Mouse (Mus musculus): Measurements from ENCODE around the gene Gpr18. TPM values are rescaled to one million over a fixed set of nuclear protein-coding genes. Genes with fewer than 3 reads are reported as not detected.

The Gpr18 gene
- total RNA-seq, 2 experiments from 2014 or later, result not detected

- no peak for DNase-seq
Measured at GRCm38 (mm10) chr14:121949436-121949835, 33.9 kb upstream of the Gpr18 start.

DNA sequence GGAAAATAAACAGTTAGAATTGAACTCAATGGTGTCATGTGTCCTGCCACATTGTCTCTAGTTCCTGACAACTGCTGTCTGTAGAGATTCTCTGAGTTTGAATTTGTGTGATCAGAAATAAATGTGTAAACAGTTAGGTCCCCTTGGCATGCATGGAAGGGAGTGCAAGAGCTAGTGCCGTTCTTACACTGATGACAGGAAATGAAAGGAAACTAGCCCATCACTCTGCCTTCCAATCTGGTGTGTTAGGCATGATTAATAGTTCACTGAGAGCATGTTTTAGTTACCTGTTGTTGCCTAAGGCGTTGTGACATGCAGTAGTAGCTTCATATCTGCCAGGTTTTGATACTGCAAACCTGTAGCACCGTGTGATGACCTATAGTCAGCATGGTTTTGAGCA lies 32.4 kb upstream of the Gpr18 start:
- no peak for DNase-seq

- DNase-seq, result no peak
Measured at GRCm38 (mm10) chr14:121947201-121947760, 31.7 kb upstream of the Gpr18 start.

DNA sequence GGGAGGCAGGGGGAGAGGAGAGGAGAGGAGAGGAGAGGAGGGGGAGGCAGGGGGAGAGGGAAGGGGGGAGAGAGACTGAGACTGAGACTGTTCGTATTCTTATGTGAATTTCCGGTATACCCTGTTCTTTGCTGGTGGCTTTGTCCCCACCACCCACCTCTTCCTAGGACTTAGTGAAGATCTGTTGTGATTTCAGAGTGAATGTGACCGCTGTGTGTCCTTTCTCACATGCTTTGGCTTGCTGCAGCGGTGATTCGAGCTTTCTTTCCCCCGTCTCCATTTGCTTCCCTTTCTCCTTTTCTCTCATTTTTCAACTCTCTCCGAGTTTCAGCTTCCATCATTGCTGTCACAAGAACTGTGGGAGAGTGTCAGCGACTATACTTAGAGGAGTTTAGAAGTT lies 31.1 kb upstream of the Gpr18 start:
- DNase-seq, result no peak

- DNase-seq, result no peak
Measured at GRCm38 (mm10) chr14:121946131-121946530, 30.6 kb upstream of the Gpr18 start.

- DNase-seq, result no peak
Measured at GRCm38 (mm10) chr14:121939582-121939981, 24.0 kb upstream of the Gpr18 start.

- DNase-seq, result no peak
Measured at GRCm38 (mm10) chr14:121938256-121939191, 22.9 kb upstream of the Gpr18 start.

- DNase-seq, result no peak
Measured at GRCm38 (mm10) chr14:121937601-121938255, 22.1 kb upstream of the Gpr18 start.

DNA sequence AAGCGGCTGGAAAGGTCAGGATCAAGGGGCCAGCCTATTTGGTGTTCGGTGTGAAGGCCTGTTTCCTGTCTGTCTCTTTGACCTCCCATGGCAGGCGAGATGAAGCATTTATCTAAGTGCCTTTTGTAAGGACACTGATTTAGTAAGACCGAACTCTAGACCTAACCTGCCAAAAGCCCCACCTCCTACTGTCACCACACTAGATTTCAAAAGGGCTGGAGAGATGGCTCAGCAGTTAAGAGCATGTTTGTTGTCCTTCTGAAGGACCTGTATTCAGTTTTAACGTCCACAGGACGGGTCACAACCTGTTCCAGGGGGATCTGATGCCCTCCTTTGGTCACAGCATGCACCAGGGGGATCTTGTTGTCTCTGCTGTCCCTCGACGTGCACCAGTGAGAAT lies 21.3 kb upstream of the Gpr18 start:
- no peak for DNase-seq

DNA sequence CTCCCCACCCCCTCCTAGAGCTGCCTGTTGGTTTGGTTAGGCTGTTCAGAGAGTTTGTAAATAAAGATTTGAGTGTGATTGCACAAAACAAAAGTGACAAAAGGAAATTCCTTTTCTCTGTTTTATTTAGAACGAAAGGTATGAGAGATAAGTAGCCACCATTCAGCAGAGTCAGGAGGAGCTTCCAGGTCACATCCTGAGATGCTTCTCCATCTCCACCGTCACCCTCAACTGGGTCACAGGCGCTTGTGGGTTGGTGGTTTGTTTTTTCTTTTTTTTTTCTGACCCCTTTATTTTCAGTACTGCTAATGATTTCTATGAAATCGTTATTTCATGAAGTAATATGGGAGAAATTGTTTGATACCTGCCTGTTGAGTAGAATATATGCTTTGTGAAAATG lies 20.8 kb upstream of the Gpr18 start:
- no peak for DNase-seq

- DNase-seq, result no peak
Measured at GRCm38 (mm10) chr14:121934597-121934946, 19.0 kb upstream of the Gpr18 start.

DNA sequence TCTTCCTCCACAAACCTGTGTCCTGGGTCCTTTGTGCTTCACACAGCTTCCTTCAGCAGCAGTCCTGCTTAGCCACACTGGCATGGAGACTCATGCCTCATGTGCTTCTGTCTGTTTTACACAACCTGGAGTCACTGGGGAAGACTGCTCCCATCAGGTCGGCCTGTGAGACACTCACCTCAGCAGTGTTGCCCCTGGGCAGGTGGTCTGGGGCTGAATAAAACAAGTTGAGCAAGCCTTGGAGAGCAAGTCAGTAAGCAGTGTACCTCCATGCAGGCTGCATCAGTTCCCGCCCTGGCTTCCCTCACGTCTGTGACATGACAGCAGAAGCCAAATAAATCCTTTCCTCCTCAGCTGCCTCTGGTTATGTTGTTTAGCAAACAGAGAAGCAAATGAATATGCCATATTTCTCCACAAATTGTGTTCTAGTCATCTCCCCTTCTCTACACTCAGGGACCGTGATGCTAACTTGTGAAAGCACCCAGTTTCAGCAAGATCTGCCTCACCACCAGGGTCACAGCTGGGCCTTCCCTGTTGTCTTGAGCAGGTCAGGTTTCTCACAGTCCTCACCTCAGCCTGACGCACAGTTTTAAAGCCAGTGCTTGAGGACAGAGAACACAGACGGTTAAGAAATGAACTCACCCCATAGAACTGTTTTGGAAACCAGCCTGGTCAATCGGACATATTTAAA lies 18.5 kb upstream of the Gpr18 start:
- DNase-seq, result no peak

DNA sequence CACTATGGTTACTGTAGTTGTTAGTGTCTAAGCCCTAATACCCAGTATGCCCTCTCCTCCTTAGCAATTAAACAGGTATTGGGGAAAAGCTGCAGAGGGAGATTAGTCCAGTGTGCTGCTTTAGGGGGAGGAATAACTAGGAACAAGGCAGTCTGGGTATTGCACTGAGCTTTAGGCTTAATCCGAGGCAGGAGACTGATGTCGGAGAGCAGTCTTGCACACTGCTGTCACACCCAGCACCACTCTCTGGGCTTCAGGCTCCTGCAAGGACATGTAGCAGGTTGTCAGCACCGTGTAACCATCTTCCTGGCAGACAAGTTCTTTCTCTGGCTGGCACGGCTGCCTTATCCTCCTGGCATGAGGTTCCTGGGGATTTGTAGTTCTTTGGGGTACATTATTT lies 16.6 kb upstream of the Gpr18 start:
- DNase-seq, result no peak

- DNase-seq, result no peak
Measured at GRCm38 (mm10) chr14:121931594-121931993, 16.0 kb upstream of the Gpr18 start.

DNA sequence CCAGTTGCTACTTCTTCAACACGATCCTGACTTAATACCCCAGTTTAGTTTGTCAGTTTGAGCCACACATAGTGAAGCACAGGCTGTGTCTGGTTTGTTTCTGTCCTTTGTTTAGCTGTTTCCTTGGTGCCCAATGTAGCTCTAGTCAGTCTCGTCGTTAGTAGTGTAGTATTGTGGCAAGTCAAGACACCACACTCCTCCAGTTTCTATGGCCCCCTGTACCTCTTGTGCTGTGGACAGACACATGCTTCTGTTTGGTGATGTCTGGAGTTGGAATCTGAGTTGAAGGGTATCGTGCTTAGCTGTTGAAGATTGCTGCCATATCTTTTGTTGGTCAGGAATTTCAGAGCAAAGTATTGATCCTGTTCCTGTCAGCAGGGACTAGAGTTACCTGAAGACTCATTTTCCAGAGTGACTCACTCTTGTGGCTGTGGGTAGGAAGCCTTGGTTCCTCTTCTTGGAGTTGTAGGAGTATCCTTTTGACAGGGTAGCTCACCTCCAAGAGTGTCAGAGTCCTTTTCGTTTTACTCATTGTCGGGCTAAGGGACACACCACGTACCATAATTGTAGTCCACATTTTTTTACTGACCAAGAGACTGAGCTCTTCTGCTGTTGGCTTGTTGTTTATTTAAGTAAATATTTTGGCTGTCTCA lies 15.3 kb upstream of the Gpr18 start:
- no peak for DNase-seq

GRCm38 (mm10) chr14:121929243-121929951 lies 13.8 kb upstream of the Gpr18 start:
- DNase-seq, result no peak

GRCm38 (mm10) chr14:121928375-121929137 lies 13.0 kb upstream of the Gpr18 start:
- no peak for DNase-seq

DNA sequence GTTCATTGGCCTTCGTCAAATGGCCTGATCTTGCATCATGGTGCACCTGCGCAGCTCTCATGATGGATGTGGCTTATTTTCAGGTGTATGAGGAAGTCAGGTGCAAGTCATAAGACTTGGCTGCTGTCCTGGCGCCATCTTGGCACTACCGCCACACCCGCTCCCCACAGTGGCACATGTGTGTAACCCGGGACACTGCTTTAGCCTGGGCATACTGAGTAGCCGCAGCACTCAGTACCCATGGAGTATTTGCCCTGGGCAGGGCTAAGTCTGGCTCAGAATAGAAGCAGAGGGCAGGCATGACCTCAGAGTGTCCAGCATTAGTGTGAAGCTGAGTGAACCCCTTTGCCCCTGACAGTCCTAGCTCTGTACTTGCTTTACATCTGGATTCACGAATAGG lies 11.9 kb upstream of the Gpr18 start:
- no peak for DNase-seq

GRCm38 (mm10) chr14:121926901-121927300 lies 11.3 kb upstream of the Gpr18 start:
- no peak for DNase-seq

- DNase-seq, result no peak
Measured at GRCm38 (mm10) chr14:121924876-121925275, 9.3 kb upstream of the Gpr18 start.

DNA sequence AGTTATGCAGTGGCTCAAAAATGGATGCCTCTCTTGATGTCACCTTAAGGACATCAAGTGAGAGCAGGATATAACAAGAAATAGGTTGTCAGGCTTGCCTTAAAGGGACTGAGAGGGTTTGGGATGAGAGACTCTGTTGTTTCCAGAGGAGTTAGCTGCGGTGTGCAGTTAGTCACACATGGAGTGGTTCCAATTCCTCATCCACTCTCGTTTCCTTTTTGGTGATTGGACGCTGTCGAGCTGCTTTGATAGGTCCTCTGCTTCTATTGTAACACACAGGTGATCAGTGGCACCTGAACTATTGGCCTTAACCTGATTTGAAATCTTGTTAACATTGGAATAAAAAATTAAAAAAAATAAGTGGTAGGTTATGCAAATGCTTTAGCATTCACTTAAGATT lies 7.2 kb upstream of the Gpr18 start:
- no peak for DNase-seq

Data from gastrocnemius, postnatal 25 days (tissue).